Mouse (Mus musculus) hindbrain, embryonic 16.5 days (tissue): ENCODE data around the gene Kctd17. TPM values are rescaled to one million over a fixed set of nuclear protein-coding genes. Genes with fewer than 3 reads are reported as not detected.

Experiments used
- ATAC-seq: fragments of 200-750 bp; cut with Nextera tagmentation; 2 replicates; pipeline ENCODE4 v1.8.0; 2017; ENCODE audit warnings: moderate TSS enrichment, moderate library complexity
- H3K27ac ChIP-seq: fragments of 300-500 bp; sonication (generic); 2 replicates; pipeline ENCODE4 v1.5.1; 2014; ENCODE audit warnings: low read depth, mild to moderate bottlenecking, control low read depth, low read length, moderate library complexity
- H3K27me3 ChIP-seq: fragments of 300-500 bp; sonication (generic); replicated peaks from 2 replicates; pipeline ENCODE4 v1.6.1; 2014; ENCODE audit warnings: low read length; ENCODE audit not compliant: control insufficient read depth, insufficient read depth
- H3K36me3 ChIP-seq: fragments of 300-500 bp; sonication (generic); 2 replicates; pipeline ENCODE4 v1.6.1; 2014; ENCODE audit warnings: mild to moderate bottlenecking, low read length, moderate library complexity, mixed read lengths; ENCODE audit not compliant: control insufficient read depth, insufficient read depth
- H3K4me1 ChIP-seq: fragments of 300-500 bp; sonication (generic); 2 replicates; pipeline ENCODE4 v1.6.1; 2014; ENCODE audit warnings: low read depth, low read length; ENCODE audit not compliant: control insufficient read depth, insufficient read depth
- H3K4me2 ChIP-seq: fragments of 300-500 bp; sonication (generic); 2 replicates; pipeline ENCODE4 v1.6.1; 2014; ENCODE audit warnings: mild to moderate bottlenecking, low read length, control low read depth, moderate library complexity
- H3K4me3 ChIP-seq: fragments of 300-500 bp; sonication (generic); 2 replicates; pipeline ENCODE4 v1.5.1; 2014; ENCODE audit warnings: mild to moderate bottlenecking, low read length, control low read depth, moderate library complexity
- H3K9ac ChIP-seq: fragments of 300-500 bp; sonication (generic); 2 replicates; pipeline ENCODE4 v1.6.1; 2014; ENCODE audit warnings: low read depth, mild to moderate bottlenecking, control low read depth, low read length, moderate library complexity
- H3K9me3 ChIP-seq: fragments of 300-500 bp; sonication (generic); 2 replicates; pipeline ENCODE4 v1.6.1; 2014; ENCODE audit warnings: mild to moderate bottlenecking, low read length, moderate library complexity; ENCODE audit not compliant: control insufficient read depth
- WGBS: fragments of 180-500 bp; shearing (Covaris S2); extraction: QIAGEN DNeasy Blood & Tissue Kit; methylation state at CpG from one replicate; pipeline ENCODE4 v1.1.7; 2014; 5-methylcytosine and 5-hydroxymethylcytosine counted together
- polyA plus RNA-seq: library from polyadenylated mRNA; unstranded; fragments of >200 nt; fragmentation: Nextera tagmentation; extraction: Ambion mirVana; gene quantifications from 2 replicates; pipeline ENCODE4 v1.2.1, GENCODE M21; 2015

Kctd17 gene
- polyA plus RNA-seq, 1 experiment from 2014 or later = 172 TPM

DNA sequence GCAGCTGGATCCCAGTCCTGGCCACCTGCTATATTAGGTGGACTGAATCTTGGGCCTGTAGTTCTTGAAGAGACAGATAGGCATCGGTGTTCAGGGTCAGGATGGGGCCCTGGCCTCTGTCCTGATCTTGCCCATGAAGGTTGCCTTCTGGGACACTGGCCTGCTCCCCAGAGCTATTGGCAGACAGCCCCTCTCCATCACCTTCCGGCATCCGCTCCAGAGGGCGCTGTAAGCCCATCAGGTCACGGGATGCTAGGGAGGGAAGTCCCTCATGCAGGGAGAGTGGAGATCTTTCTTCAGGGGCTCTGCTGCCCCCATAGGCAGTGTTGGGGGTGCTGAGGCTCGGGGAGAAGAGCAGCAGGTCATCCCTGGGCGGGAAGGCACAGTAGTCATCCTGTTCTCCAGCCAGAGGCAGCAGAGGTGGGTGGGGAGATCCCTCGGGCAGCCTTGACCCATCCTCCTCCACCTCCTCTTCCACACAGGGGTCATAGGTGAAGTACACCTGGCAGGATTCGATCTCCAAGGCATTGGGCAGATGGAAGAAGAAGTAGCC, 53.2 kb downstream of the Kctd17 start:
- H3K36me3 ChIP-seq = no peaks in the 10 kb centered on the region
- no peak overlapping the region for H3K4me2 ChIP-seq
- 53% methylated on average over 9 of the region's 9 CpGs for WGBS
- no peaks in the 10 kb centered on the region for H3K27me3 ChIP-seq
- no peak overlapping the region for H3K27ac ChIP-seq
- no peaks in the 10 kb centered on the region for H3K9me3 ChIP-seq
- no peaks in the 10 kb centered on the region for H3K4me1 ChIP-seq
- no peak overlapping the region for H3K9ac ChIP-seq
- no peak overlapping the region for H3K4me3 ChIP-seq
- no peak for ATAC-seq

DNA sequence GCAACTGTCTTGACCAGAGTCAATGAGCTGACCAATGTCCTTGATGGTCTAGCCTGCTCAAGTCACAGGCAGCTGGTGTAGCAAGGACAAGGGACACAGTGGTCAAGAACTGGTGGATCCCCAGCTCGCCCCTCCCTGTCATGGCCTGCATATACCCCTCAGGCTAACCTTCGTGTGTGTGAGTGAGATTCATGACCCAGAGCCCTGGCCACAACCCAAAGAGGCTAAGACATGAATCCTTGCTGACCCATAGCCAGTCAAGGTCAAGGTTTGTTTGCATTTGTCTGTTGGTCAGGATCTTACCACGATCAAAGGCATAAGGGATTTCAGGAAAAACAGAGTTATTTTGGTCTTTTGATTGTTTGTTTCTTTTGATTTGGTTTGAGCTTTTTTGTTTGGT, 54.2 kb downstream of the Kctd17 start:
- no peaks in the 10 kb centered on the region for H3K36me3 ChIP-seq
- H3K4me1 ChIP-seq = no peaks in the 10 kb centered on the region
- H3K9me3 ChIP-seq = no peaks in the 10 kb centered on the region
- H3K27ac ChIP-seq = no peak overlapping the region
- ATAC-seq = no peak
- H3K4me2 ChIP-seq = no peak overlapping the region
- H3K4me3 ChIP-seq = no peak overlapping the region
- H3K9ac ChIP-seq = no peak overlapping the region
- no peaks in the 10 kb centered on the region for H3K27me3 ChIP-seq
- WGBS = 81% methylated on average over 3 of the region's 3 CpGs

DNA sequence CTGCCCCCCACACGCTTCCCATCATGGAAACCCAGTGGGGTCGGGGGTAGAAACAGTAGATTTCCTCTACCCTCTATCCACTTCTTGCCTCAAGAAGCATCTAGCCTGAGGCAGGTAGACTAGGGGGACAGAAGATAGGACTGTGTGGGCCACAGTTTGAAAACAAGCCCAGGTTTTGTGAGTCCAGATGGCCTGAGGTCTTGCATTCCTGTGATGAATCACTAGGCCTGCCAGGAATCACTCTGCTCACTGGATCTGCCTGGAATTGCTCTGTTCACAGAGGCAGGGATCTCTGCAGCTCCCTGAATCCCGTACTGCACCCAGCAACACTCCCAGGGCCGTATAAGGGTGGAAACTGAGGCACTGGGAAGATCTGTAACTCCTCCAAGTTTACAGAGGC, 54.9 kb downstream of the Kctd17 start:
- H3K9me3 ChIP-seq = no peaks in the 10 kb centered on the region
- WGBS = 79% methylated on average over 4 of the region's 4 CpGs

DNA sequence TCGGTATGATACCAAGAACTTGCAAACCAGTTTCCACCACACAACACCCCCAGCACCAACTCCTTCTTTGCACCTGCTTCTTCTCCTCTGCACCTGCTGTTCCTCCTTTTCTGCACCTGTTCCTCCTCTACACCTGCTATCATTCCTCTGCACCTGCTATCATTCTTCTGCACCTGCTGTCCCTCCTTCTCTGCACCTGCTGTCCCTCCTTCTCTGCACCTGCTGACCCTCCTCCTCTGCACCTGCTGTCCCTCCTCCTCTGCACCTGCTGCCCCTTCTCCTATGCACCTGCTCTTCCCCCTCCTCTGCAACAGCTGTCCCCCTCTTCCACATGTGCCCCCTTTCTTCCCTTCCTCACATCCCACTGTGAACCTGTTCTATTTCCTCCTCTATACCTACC, 58.2 kb downstream of the Kctd17 start:
- ATAC-seq = no peak
- 93% methylated on average over 1 of the region's 1 CpGs for WGBS
- no peak overlapping the region for H3K27ac ChIP-seq
- no peak overlapping the region for H3K4me3 ChIP-seq
- H3K9ac ChIP-seq = no peak overlapping the region
- no peaks in the 10 kb centered on the region for H3K27me3 ChIP-seq
- no peak overlapping the region for H3K4me2 ChIP-seq
- H3K36me3 ChIP-seq = no peaks in the 10 kb centered on the region
- no peaks in the 10 kb centered on the region for H3K4me1 ChIP-seq
- no peaks in the 10 kb centered on the region for H3K9me3 ChIP-seq

More for the DNA sequence above, 54.9 kb downstream of the Kctd17 start:
- no peak overlapping the region for H3K4me3 ChIP-seq
- no peak overlapping the region for H3K4me2 ChIP-seq
- no peaks in the 10 kb centered on the region for H3K27me3 ChIP-seq
- H3K27ac ChIP-seq = no peak overlapping the region
- no peak overlapping the region for H3K9ac ChIP-seq
- no peaks in the 10 kb centered on the region for H3K4me1 ChIP-seq
- no peak for ATAC-seq
- no peaks in the 10 kb centered on the region for H3K36me3 ChIP-seq

DNA sequence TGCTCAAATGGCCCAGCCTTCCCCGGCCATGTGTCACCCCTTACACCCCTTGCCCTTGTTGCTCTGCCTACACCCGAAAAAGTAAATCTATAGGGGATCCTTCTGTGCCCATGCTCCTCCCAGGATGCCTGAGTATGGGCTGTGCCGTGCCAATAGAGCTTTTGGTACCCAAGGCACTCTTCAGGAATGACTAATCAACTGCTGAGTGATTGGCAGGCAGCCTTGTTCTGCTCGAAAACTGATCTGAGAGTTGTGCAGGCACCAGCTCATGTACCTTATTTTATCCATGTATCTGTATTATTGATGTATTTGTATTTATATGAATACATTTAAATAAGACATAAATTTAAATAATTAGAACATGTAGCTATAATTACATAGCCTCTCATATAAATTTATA, 58.7 kb downstream of the Kctd17 start:
- Histone ChIP-seq H3K4me2 (no peak overlapping the region), H3K27ac (no peak overlapping the region), H3K4me1 (no peaks in the 10 kb centered on the region), H3K4me3 (no peak overlapping the region), H3K36me3 (no peaks in the 10 kb centered on the region), H3K9ac (no peak overlapping the region), H3K9me3 (no peaks in the 10 kb centered on the region), H3K27me3 (no peaks in the 10 kb centered on the region)
- 62% methylated on average over 4 of the region's 4 CpGs for WGBS
- ATAC-seq = no peak

Other genes starting within 250 kb of the Kctd17 start
- 5.8 and 7.0 TPM in 2 replicates for gene Pvalb, start 222.2 kb upstream of the Kctd17 start, polyA plus RNA-seq
- gene Ncf4, start 183.8 kb upstream of the Kctd17 start, polyA plus RNA-seq = 1.2 and 1.6 TPM in 2 replicates
- 0.06 and 0.16 TPM in 2 replicates for gene Csf2rb2, start 122.8 kb upstream of the Kctd17 start, polyA plus RNA-seq
- 0.44 and 0.49 TPM in 2 replicates for gene Csf2rb, start 102.8 kb upstream of the Kctd17 start, polyA plus RNA-seq
- gene Tex33, start 32.7 kb upstream of the Kctd17 start, polyA plus RNA-seq = 0.17 TPM in 1 of 2 replicates, not detected in the other
- 30.3 and 43.5 TPM in 2 replicates for gene Tst, start 22.7 kb upstream of the Kctd17 start, polyA plus RNA-seq
- gene Mpst, start 22.1 kb upstream of the Kctd17 start, polyA plus RNA-seq = 5.1 and 5.2 TPM in 2 replicates
- gene Tmprss6, start 40.1 kb downstream of the Kctd17 start, polyA plus RNA-seq = 0.29 and 0.51 TPM in 2 replicates
- 0.26 and 0.37 TPM in 2 replicates for gene Il2rb, start 66.7 kb downstream of the Kctd17 start, polyA plus RNA-seq
- 9.9 and 11.6 TPM in 2 replicates for gene C1qtnf6, start 102.9 kb downstream of the Kctd17 start, polyA plus RNA-seq
- gene Sstr3, start 116.1 kb downstream of the Kctd17 start, polyA plus RNA-seq = 0.95 and 1.1 TPM in 2 replicates
- gene Rac2, start 144.2 kb downstream of the Kctd17 start, polyA plus RNA-seq = 4.0 and 5.7 TPM in 2 replicates
- 6.2 and 6.4 TPM in 2 replicates for gene Cyth4, start 168.5 kb downstream of the Kctd17 start, polyA plus RNA-seq